Mouse (Mus musculus): ENCODE data around the gene 2310057N15Rik.
"Not testable (repeated sequence)": the region's sequence is repeated elsewhere in the genome, so short reads cannot be mapped to it uniquely, and the experiment has no call there.

The 2310057N15Rik gene

GRCm38 (mm10) chr16:88774106-88774505, at the start of gene 2310057N15Rik:
2310057N15Rik (minus strand) TSS chr16:88774206.
- DNase-seq (ENCODE audit: low spot score) = no peak

GRCm38 (mm10) chr16:88823736-88824135, 49.7 kb upstream of the 2310057N15Rik start:
- DNase-seq (ENCODE audit: low spot score) = no peak

GRCm38 (mm10) chr16:88820066-88820465, 46.1 kb upstream of the 2310057N15Rik start, which contains the start of gene Krtap15:
Krtap15 (plus strand) TSS chr16:88820215.
- DNase-seq (ENCODE audit: low spot score) = no peak

GRCm38 (mm10) chr16:88811827-88812226, 37.8 kb upstream of the 2310057N15Rik start, which contains the start of gene Gm20741:
Gm20741 (minus strand) TSS chr16:88812220.
- DNase-seq (ENCODE audit: low spot score) = no peak

GRCm38 (mm10) chr16:88786786-88787185, 12.8 kb upstream of the 2310057N15Rik start:
- DNase-seq (ENCODE audit: low spot score) = no peak

- no peak for DNase-seq (ENCODE audit: low spot score)
These were observed 3.6 kb upstream of the 2310057N15Rik start, which contains the start of gene Gm5965 for GRCm38 (mm10) chr16:88777596-88777995. Gm5965 (plus strand) TSS chr16:88777896.

GRCm38 (mm10) chr16:88758547-88758946, 15.5 kb downstream of the 2310057N15Rik start, which contains the start of gene 2310034C09Rik:
2310034C09Rik (plus strand) TSS chr16:88758847.
- DNase-seq (ENCODE audit: low spot score) = not testable (repeated sequence)

GRCm38 (mm10) chr16:88751535-88751934, 22.5 kb downstream of the 2310057N15Rik start, which contains the start of gene Krtap13:
Krtap13 (minus strand) TSS chr16:88751635.
- not testable (repeated sequence) for DNase-seq (ENCODE audit: low spot score)

- DNase-seq (ENCODE audit: low spot score) = no peak
These were observed 26.1 kb downstream of the 2310057N15Rik start for GRCm38 (mm10) chr16:88747943-88748342.

GRCm38 (mm10) chr16:88744750-88745340, 29.2 kb downstream of the 2310057N15Rik start:
- DNase-seq (ENCODE audit: low spot score) = no peak

GRCm38 (mm10) chr16:88735391-88735790, 38.6 kb downstream of the 2310057N15Rik start:
- DNase-seq (ENCODE audit: low spot score) = no peak

GRCm38 (mm10) chr16:88728812-88729275, 45.2 kb downstream of the 2310057N15Rik start, which contains the start of gene Krtap13-1:
Krtap13-1 (plus strand) TSS chr16:88728862.
- no peak for DNase-seq (ENCODE audit: low spot score)
